14 mouse cellular contexts compared by ENCODE assay signal in genomic region chr13:46715976-46716639, GRCm38 (mm10). TPM values are rescaled to one million over a fixed set of nuclear protein-coding genes. Genes with fewer than 3 reads are reported as not detected.
DNase-seq lines count a peak whose midpoint lies in the region; ATAC-seq and TF ChIP-seq lines count a peak whose summit lies in the region.
"Had no signal": no experiment of that assay in that cellular context is flagged by ENCODE, and none has a peak within 500 bp of the region (broad histone marks: within the 10 kb centered on the region; RNA-seq: fewer than 3 reads in every experiment).

No protein-coding gene starts in this region.

- in situ Hi-C loops in Patski (cut with MboI; ENCODE audit: low pct_unique_long_range_greater_than_20kb): loop anchor here (5.0 kb wide), 1 partner anchor 81 kb away; no protein-coding TSS in a partner anchor

- TF ChIP-seq CTCF in Patski (IDR thresholded peaks at IDR 0.05): no peak

- no peak for DNase-seq in Patski (ENCODE audit: low read depth, low spot score)
- DNase-seq in adrenal gland, postnatal 4 days (ENCODE audit: low spot score in 2 of 2): no peak
- no peak for DNase-seq in urinary bladder, postnatal 36 days (ENCODE audit: low spot score in 2 of 2)
- no peak for DNase-seq in thymus, adult 18-20 months
- no peak for DNase-seq in right cerebral cortex, adult 18-20 months
- DNase-seq: cerebellum, adult 2 months; kidney, adult 9 months; lung, postnatal 36 days had no signal

- CTCF ChIA-PET in Patski (lab: Charles Lee): interaction anchor here (0.9 to 2.5 kb wide), 2 partner anchors 8 to 31 kb away, joined by 3 to 8 read pairs; no protein-coding TSS in a partner anchor

- H3K27me3 ChIP-seq in megakaryocyte, embryonic 14.5 days (replicated peaks): no peaks in the 10 kb centered on the region
- no peaks in the 10 kb centered on the region for H3K27me3 ChIP-seq in Patski
- H3K27me3 ChIP-seq: neural tube, embryonic 13.5 days had no signal

- no peaks in the 10 kb centered on the region for H3K9me3 ChIP-seq in megakaryocyte, embryonic 14.5 days
- H3K9me3 ChIP-seq: neural tube, embryonic 13.5 days had no signal

- H3K36me3 ChIP-seq in megakaryocyte, embryonic 14.5 days (replicated peaks; ENCODE audit: low read length): peaks cover 45% of the 10 kb centered on the region

- POLR2A ChIA-PET in Patski (lab: Charles Lee): no interaction called here

- ATAC-seq in megakaryocyte, adult 5-6 weeks (ENCODE audit: poor library complexity, severe bottlenecking): no peak
- ATAC-seq in Patski: peak; percentile 54
- ATAC-seq in granulocyte monocyte progenitor cell, adult 5-6 weeks (replicated peaks; ENCODE audit: poor library complexity, severe bottlenecking): peak; percentile 33; the same call in 1 of the 2 replicates
- ATAC-seq: hindbrain, embryonic 16.5 days; midbrain, embryonic 16.5 days had no signal

- peaks cover 56% of the 10 kb centered on the region for H3K4me1 ChIP-seq in megakaryocyte, embryonic 14.5 days

- H3K4me3 ChIP-seq in megakaryocyte, embryonic 14.5 days (replicated peaks): peak overlapping the region; percentile 82
- H3K4me3 ChIP-seq: neural tube, embryonic 13.5 days had no signal

RNA-seq across cellular contexts. Expression of gene Nup153, which starts 11.6 kb away (rescaled TPM):
- polyA plus RNA-seq in megakaryocyte, embryonic 14.5 days (2012; ENCODE audit: insufficient read depth, low replicate concordance): 0.53 and 2.4 TPM in 2 replicates
- 63.5 and 86.7 TPM in 2 replicates for total RNA-seq in megakaryocyte, adult 5-6 weeks (2015)
- total RNA-seq in megakaryocyte, adult 5-6 weeks (2017): 52.0 and 57.3 TPM in 2 replicates
- polyA plus RNA-seq in Patski (2021): 48.9 TPM
- 81.0 and 103 TPM in 2 replicates for total RNA-seq in granulocyte monocyte progenitor cell, adult 5-6 weeks (2014; fragmentation: Nextera tagmentation)
- 94.7 and 102 TPM in 2 replicates for total RNA-seq in granulocyte monocyte progenitor cell, adult 5-6 weeks (2017)
- total RNA-seq in adrenal gland, postnatal 4 days (2021): 10 to 100 TPM; 73.6 to 85.3 TPM

RNA-seq across cellular contexts. Expression of gene Fam8a1, which starts 46.8 kb away (rescaled TPM):
- 3.5 and 5.8 TPM in 2 replicates for polyA plus RNA-seq in megakaryocyte, embryonic 14.5 days (2012; ENCODE audit: insufficient read depth, low replicate concordance)
- total RNA-seq in megakaryocyte, adult 5-6 weeks (2015): 13.9 and 23.6 TPM in 2 replicates
- 9.8 and 14.8 TPM in 2 replicates for total RNA-seq in megakaryocyte, adult 5-6 weeks (2017)
- 52.0 TPM for polyA plus RNA-seq in Patski (2021)
- 10.5 and 29.9 TPM in 2 replicates for total RNA-seq in granulocyte monocyte progenitor cell, adult 5-6 weeks (2014; fragmentation: Nextera tagmentation)
- total RNA-seq in granulocyte monocyte progenitor cell, adult 5-6 weeks (2017): 6.1 and 11.1 TPM in 2 replicates
- total RNA-seq in adrenal gland, postnatal 4 days (2021): 10 to 100 TPM; 48.1 to 48.9 TPM
